Mouse (Mus musculus): ENCODE data around the gene Sox18. TPM values are rescaled to one million over a fixed set of nuclear protein-coding genes. Genes with fewer than 3 reads are reported as not detected.

Sox18 gene
- total and polyA plus RNA-seq, 3 experiments, result 0.04 TPM; not detected in 2

DNA sequence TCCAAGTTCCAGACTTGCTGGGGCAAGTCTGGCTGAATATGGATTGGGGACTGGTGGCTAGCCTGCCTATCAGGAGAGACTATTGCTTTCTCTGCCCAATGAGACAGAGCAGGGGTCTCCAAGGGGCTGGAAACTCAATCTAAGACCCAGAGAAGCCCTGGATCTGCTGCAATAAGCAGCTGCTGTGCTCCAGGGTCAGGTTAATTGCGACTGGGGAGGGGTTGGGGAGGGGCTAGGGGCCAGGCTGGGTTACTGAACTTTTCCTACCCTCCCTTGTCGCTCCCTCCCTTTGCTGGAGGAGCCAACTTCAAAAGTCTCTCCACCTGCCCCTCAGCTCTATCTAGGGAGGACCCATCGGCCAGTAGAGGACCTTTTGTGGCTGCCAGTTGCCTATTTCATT is 14.7 kb downstream of the Sox18 start, which contains the start of gene Gm29797:
Gm29797 (plus strand) TSS at position 301 of the 400 bp plus-strand sequence.
- Histone ChIP-seq H3K27me3 (ENCODE audit: control insufficient read depth in 1 of 2, insufficient read depth in 2 of 2, low read length in 2 of 2) (no peaks in the 10 kb centered on the region), H3K79me2 (ENCODE audit: control insufficient read depth, insufficient read depth, low read length, poor library complexity) (no peaks in the 10 kb centered on the region), H3K4me1 (ENCODE audit: control insufficient read depth in 1 of 2, insufficient read depth in 2 of 2, low read length in 2 of 2) (peaks cover 0 to 2% of the 10 kb centered on the region in 2 experiments; a peak in 1 of 4 replicates), H3K9me3 (replicated peaks; ENCODE audit: insufficient read depth, low read length) (no peaks in the 10 kb centered on the region), H3K4me3 (ENCODE audit: control insufficient read depth in 1 of 2, insufficient read depth in 1 of 2, low read depth in 2 of 2, low read length in 2 of 2) (no peak within 1 kb of the TSS), H3K36me3 (ENCODE audit: control insufficient read depth in 1 of 2, insufficient read depth in 2 of 2, low read length in 2 of 2) (peaks cover 0 to 6% of the 10 kb centered on the region in 2 experiments; a peak in 2 of 4 replicates), H3K27ac (ENCODE audit: control insufficient read depth, low read depth, low read length) (no peak within 1 kb of the TSS), H3K9ac (ENCODE audit: control insufficient read depth, low read depth, low read length, poor library complexity, severe bottlenecking) (no peak within 1 kb of the TSS)
- TF ChIP-seq BHLHE40 (IDR thresholded peaks at IDR 0.05; ENCODE audit: borderline replicate concordance, low read depth, low read length) (no peak), E2F4 (IDR thresholded peaks at IDR 0.05; ENCODE audit: borderline replicate concordance, low read depth, low read length) (no peak), ZC3H11A (IDR thresholded peaks at IDR 0.05; ENCODE audit: low read depth, low read length) (no peak), GATA1 (IDR thresholded peaks at IDR 0.05; ENCODE audit: low read depth, low read length) (no peak), CTCF (IDR thresholded peaks at IDR 0.05 in 2 of 3, conservative IDR thresholded peaks at IDR 0.05 in 1 of 3; ENCODE audit: control insufficient read depth in 1 of 3, insufficient read depth in 1 of 3, low read depth in 2 of 3, low read length in 3 of 3, poor library complexity in 1 of 3, severe bottlenecking in 1 of 3) (no peak), POLR2A (IDR thresholded peaks at IDR 0.05; ENCODE audit: control insufficient read depth in 1 of 2, insufficient read depth in 1 of 2, low read depth in 1 of 2, low read length in 2 of 2, poor library complexity in 1 of 2) (no peak), CHD1 (IDR thresholded peaks at IDR 0.05; ENCODE audit: low read depth, low read length) (no peak)
- DNase-seq (ENCODE audit: low read depth, low spot score), result no peak

DNA sequence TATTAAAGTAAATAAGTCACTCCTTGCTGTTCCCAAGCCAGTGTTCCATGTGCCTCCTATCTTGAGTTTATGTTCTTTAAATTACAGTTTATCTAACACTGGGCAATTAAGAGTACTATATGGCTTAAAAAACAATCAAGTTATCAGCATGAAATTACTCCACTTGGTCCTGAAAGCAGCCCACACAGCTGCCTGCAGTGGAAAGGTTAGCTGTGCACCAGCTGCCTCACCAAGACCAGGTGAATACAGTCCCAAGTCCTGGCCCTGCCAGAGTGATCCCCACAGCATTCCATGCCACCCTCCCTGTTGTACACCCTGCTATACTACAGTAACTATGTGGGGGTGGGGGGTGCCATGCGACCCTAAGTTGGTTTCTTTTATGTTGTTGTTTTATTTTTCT is 17.9 kb downstream of the Sox18 start:
- no peak for DNase-seq (ENCODE audit: low read depth, low spot score)
- Histone ChIP-seq H3K9me3 (replicated peaks; ENCODE audit: insufficient read depth, low read length) (no peaks in the 10 kb centered on the region), H3K27me3 (ENCODE audit: control insufficient read depth in 1 of 2, insufficient read depth in 2 of 2, low read length in 2 of 2) (no peaks in the 10 kb centered on the region), H3K4me1 (ENCODE audit: control insufficient read depth in 1 of 2, insufficient read depth in 2 of 2, low read length in 2 of 2) (no peaks in the 10 kb centered on the region), H3K79me2 (ENCODE audit: control insufficient read depth, insufficient read depth, low read length, poor library complexity) (no peaks in the 10 kb centered on the region), H3K4me3 (ENCODE audit: control insufficient read depth in 1 of 2, insufficient read depth in 1 of 2, low read depth in 2 of 2, low read length in 2 of 2) (no peak overlapping the region), H3K9ac (ENCODE audit: control insufficient read depth, low read depth, low read length, poor library complexity, severe bottlenecking) (no peak overlapping the region), H3K36me3 (ENCODE audit: control insufficient read depth in 1 of 2, insufficient read depth in 2 of 2, low read length in 2 of 2) (peaks cover 0 to 15% of the 10 kb centered on the region in 2 experiments; a peak in 2 of 4 replicates), H3K27ac (ENCODE audit: control insufficient read depth, low read depth, low read length) (no peak overlapping the region)
- TF ChIP-seq TCF12 (IDR thresholded peaks at IDR 0.05; ENCODE audit: low read depth, low read length), result no peak
- no peak for TF ChIP-seq POLR2AphosphoS5 (IDR thresholded peaks at IDR 0.05; ENCODE audit: borderline replicate concordance, low read depth, low read length)
- TF ChIP-seq RAD21 (IDR thresholded peaks at IDR 0.05; ENCODE audit: low read depth, low read length), result no peak
- no peak for TF ChIP-seq CTCF (IDR thresholded peaks at IDR 0.05 in 2 of 3, conservative IDR thresholded peaks at IDR 0.05 in 1 of 3; ENCODE audit: control insufficient read depth in 1 of 3, insufficient read depth in 1 of 3, low read depth in 2 of 3, low read length in 3 of 3, poor library complexity in 1 of 3, severe bottlenecking in 1 of 3)
- no peak for TF ChIP-seq ZKSCAN1 (IDR thresholded peaks at IDR 0.05; ENCODE audit: low read depth, low read length)
- no peak for TF ChIP-seq GATA1 (IDR thresholded peaks at IDR 0.05; ENCODE audit: low read depth, low read length)
- no peak for TF ChIP-seq JUND (IDR thresholded peaks at IDR 0.05; ENCODE audit: low read depth, low read length)
- TF ChIP-seq USF2 (IDR thresholded peaks at IDR 0.05; ENCODE audit: borderline replicate concordance in 1 of 2, insufficient read depth in 1 of 2, low read depth in 1 of 2, low read length in 2 of 2), result no peak
- no peak for TF ChIP-seq TAL1 (IDR thresholded peaks at IDR 0.05; ENCODE audit: low read length)
